Mouse (Mus musculus) lung, embryonic 16.5 days (tissue): Measurements from ENCODE around the gene Cyp2s1. TPM values are rescaled to one million over a fixed set of nuclear protein-coding genes. Genes with fewer than 3 reads are reported as not detected.

Source experiments
- ATAC-seq: fragments of 200-750 bp; cut with Nextera tagmentation; 2 replicates; pipeline ENCODE4 v1.8.0; 2017; ENCODE audit warnings: low read depth, mild to moderate bottlenecking, moderate library complexity
- H3K27ac ChIP-seq: fragments of 300-500 bp; sonication (generic); 2 replicates; pipeline ENCODE4 v1.5.1; 2014; ENCODE audit warnings: mild to moderate bottlenecking, control low read depth, low read length
- H3K27me3 ChIP-seq: fragments of 300-500 bp; sonication (generic); 2 replicates; pipeline ENCODE4 v1.6.1; 2014; ENCODE audit warnings: low read depth, low read length, mixed read lengths; ENCODE audit not compliant: control insufficient read depth, insufficient read depth
- H3K36me3 ChIP-seq: fragments of 300-500 bp; sonication (generic); 2 replicates; pipeline ENCODE4 v1.6.1; 2014; ENCODE audit warnings: low read length; ENCODE audit not compliant: control insufficient read depth, insufficient read depth
- H3K4me1 ChIP-seq: fragments of 300-500 bp; sonication (generic); replicated peaks from 2 replicates; pipeline ENCODE4 v1.6.1; 2014; ENCODE audit warnings: low read length, mixed read lengths; ENCODE audit not compliant: control insufficient read depth, insufficient read depth
- H3K4me2 ChIP-seq: fragments of 300-500 bp; sonication (generic); 2 replicates; pipeline ENCODE4 v1.6.1; 2014; ENCODE audit warnings: low read depth, low read length, control low read depth
- H3K4me3 ChIP-seq: fragments of 300-500 bp; sonication (generic); 2 replicates; pipeline ENCODE4 v1.5.1; 2014; ENCODE audit warnings: mild to moderate bottlenecking, low read length, control low read depth
- H3K9ac ChIP-seq: fragments of 300-500 bp; sonication (generic); 2 replicates; pipeline ENCODE4 v1.6.1; 2014; ENCODE audit warnings: low read length, control low read depth
- H3K9me3 ChIP-seq: fragments of 300-500 bp; sonication (generic); 2 replicates; pipeline ENCODE4 v1.6.1; 2016; ENCODE audit warnings: low read length; ENCODE audit not compliant: control insufficient read depth
- WGBS: fragments of 180-500 bp; shearing (Covaris S2); extraction: QIAGEN DNeasy Blood & Tissue Kit; methylation state at CpG from one replicate; pipeline ENCODE4 v1.1.7; 2014; 5-methylcytosine and 5-hydroxymethylcytosine counted together
- polyA plus RNA-seq: library from polyadenylated mRNA; unstranded; fragments of >200 nt; fragmentation: Nextera tagmentation; extraction: Ambion mirVana; gene quantifications from 2 replicates; pipeline ENCODE4 v1.2.1, GENCODE M21; 2015

The Cyp2s1 gene
- polyA plus RNA-seq, 1 experiment from 2014 or later, result 18.9 TPM

DNA sequence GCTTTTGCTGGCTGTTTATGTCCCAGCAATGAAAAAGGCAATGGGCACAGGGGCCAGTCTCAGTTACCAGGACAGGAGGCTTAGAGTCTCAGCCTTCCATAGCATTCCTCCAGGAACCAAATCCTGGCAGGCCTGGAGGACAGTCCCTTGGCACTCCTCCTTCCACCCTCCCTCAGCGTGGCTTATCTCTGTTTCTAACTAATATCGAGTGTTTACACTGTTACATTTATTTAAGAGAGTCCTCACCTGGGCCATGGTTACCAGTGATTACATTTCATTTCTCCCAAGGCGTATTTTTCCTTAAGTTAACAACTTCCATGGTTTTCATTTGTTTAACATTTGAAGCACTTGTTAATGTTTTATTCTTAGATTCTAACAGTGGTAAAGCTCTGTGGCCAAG lies 28.2 kb upstream of the Cyp2s1 start:
- WGBS, result 30% methylated on average over 3 of the region's 3 CpGs
- peak; percentile 84 for ATAC-seq
- no peaks in the 10 kb centered on the region for H3K9me3 ChIP-seq

GRCm38 (mm10) chr7:25844423-25844822 lies 27.7 kb upstream of the Cyp2s1 start:
- no peak overlapping the region for H3K9ac ChIP-seq

More for the DNA sequence above, 28.2 kb upstream of the Cyp2s1 start:
- Histone ChIP-seq H3K9ac (no peak overlapping the region), H3K36me3 (no peaks in the 10 kb centered on the region), H3K27me3 (no peaks in the 10 kb centered on the region; the same call in 1 of the 2 replicates), H3K4me3 (no peak overlapping the region), H3K4me2 (no peak overlapping the region), H3K27ac (peak overlapping the region; percentile 71), H3K4me1 (peaks cover 12% of the 10 kb centered on the region)

GRCm38 (mm10) chr7:25843492-25843891 lies 26.8 kb upstream of the Cyp2s1 start:
- no peak overlapping the region; the same call in 1 of the 2 replicates for H3K27ac ChIP-seq
- no peak overlapping the region for H3K9ac ChIP-seq
- 29% methylated on average over 2 of the region's 2 CpGs for WGBS
- no peak overlapping the region for H3K4me2 ChIP-seq
- H3K4me3 ChIP-seq, result no peak overlapping the region
- H3K36me3 ChIP-seq, result no peaks in the 10 kb centered on the region
- H3K27me3 ChIP-seq, result no peaks in the 10 kb centered on the region
- peak; percentile 55; the same call in 1 of the 2 replicates for ATAC-seq
- H3K9me3 ChIP-seq, result no peaks in the 10 kb centered on the region
- H3K4me1 ChIP-seq, result peaks cover 12% of the 10 kb centered on the region

More at GRCm38 (mm10) chr7:25844423-25844822, 27.7 kb upstream of the Cyp2s1 start:
- no peak overlapping the region for H3K4me3 ChIP-seq
- no peak overlapping the region for H3K4me2 ChIP-seq
- H3K9me3 ChIP-seq, result no peaks in the 10 kb centered on the region
- 26% methylated on average over 8 of the region's 8 CpGs for WGBS
- H3K27ac ChIP-seq, result peak overlapping the region; percentile 71
- peaks cover 12% of the 10 kb centered on the region for H3K4me1 ChIP-seq
- H3K36me3 ChIP-seq, result no peaks in the 10 kb centered on the region
- no peaks in the 10 kb centered on the region; the same call in 1 of the 2 replicates for H3K27me3 ChIP-seq
- ATAC-seq, result peak; percentile 37

DNA sequence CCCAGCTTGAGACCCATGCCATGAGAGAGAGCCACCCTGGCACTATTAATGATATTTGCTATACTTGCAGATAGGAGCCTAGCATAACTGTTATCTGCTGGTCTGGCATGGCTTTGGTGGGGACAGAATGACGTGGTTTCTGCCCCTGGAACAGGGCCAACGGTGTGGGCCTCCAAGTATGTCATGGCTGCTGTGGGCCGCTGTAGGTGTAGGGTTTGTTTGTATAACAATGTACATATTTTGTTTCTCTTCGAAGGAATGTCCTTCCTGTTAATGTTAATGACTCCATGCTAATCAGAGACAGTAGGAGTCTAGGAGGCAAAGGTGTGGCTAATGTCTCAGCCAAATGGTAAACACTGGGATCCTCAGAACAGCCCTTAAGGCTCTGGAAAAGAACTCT lies 24.2 kb upstream of the Cyp2s1 start:
- Histone ChIP-seq H3K4me3 (no peak overlapping the region), H3K36me3 (no peaks in the 10 kb centered on the region), H3K4me2 (no peak overlapping the region), H3K9ac (no peak overlapping the region), H3K4me1 (peaks cover 13% of the 10 kb centered on the region), H3K9me3 (no peaks in the 10 kb centered on the region), H3K27ac (no peak overlapping the region), H3K27me3 (no peaks in the 10 kb centered on the region)
- ATAC-seq, result no peak
- 31% methylated on average over 4 of the region's 4 CpGs for WGBS

DNA sequence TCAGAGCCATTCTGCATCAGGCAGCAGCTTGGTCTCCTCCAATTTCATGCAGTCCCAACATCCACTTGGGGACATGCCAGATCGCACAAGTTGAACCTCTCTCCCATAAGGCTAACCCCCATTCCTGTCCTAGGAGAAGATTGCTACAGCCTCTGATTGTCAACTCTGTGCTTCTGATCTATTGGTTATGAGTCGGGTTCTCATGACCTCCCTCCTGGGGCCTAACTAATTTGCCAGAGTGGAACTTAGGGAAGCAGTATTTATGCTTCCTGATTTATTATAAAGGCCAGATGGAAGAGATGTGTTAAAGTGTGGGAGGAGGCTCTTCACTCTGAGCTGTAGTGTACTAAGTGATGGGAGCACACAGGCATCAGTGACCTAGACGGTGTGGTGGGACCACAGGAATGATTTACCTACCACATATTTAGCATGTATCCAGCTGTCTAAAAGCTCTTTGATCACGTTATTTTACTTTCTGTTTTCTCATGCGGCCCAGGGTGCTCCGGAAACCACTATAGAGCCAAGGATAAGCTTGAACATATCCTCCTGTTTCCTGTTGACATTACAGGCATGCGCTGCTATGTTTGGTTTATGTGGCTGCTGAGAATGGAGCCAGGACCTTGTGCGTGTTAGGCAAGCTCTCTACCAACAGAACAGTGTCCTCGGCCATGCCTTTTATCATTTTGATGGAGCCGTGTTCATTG lies 18.6 kb upstream of the Cyp2s1 start:
- H3K4me2 ChIP-seq, result 0 out of 2 replicates have a peak overlapping the region, but pooled peaks have one; percentile 3
- H3K27ac ChIP-seq, result peak overlapping the region; percentile 65
- peak; percentile 88 for ATAC-seq
- H3K27me3 ChIP-seq, result no peaks in the 10 kb centered on the region
- peaks cover 8% of the 10 kb centered on the region for H3K4me1 ChIP-seq
- H3K9ac ChIP-seq, result no peak overlapping the region
- no peaks in the 10 kb centered on the region for H3K9me3 ChIP-seq
- no peaks in the 10 kb centered on the region for H3K36me3 ChIP-seq
- WGBS, result 42% methylated on average over 10 of the region's 10 CpGs
- H3K4me3 ChIP-seq, result no peak overlapping the region

- no peak overlapping the region for H3K27ac ChIP-seq
Measured at GRCm38 (mm10) chr7:25831557-25832530, 15.1 kb upstream of the Cyp2s1 start.

GRCm38 (mm10) chr7:25830251-25830650 lies 13.5 kb upstream of the Cyp2s1 start:
- H3K4me1 ChIP-seq, result peaks cover 3% of the 10 kb centered on the region
- H3K27me3 ChIP-seq, result no peaks in the 10 kb centered on the region
- H3K4me2 ChIP-seq, result no peak overlapping the region
- no peak for ATAC-seq
- H3K9ac ChIP-seq, result no peak overlapping the region
- H3K9me3 ChIP-seq, result no peaks in the 10 kb centered on the region
- WGBS, result 23% methylated on average over 2 of the region's 2 CpGs
- no peak overlapping the region for H3K27ac ChIP-seq
- no peak overlapping the region for H3K4me3 ChIP-seq
- no peaks in the 10 kb centered on the region for H3K36me3 ChIP-seq

More at GRCm38 (mm10) chr7:25831557-25832530, 15.1 kb upstream of the Cyp2s1 start:
- H3K9me3 ChIP-seq, result no peaks in the 10 kb centered on the region
- H3K4me2 ChIP-seq, result no peak overlapping the region
- H3K9ac ChIP-seq, result no peak overlapping the region
- H3K4me1 ChIP-seq, result peaks cover 8% of the 10 kb centered on the region
- no peak for ATAC-seq
- 52% methylated on average over 10 of the region's 10 CpGs for WGBS
- no peaks in the 10 kb centered on the region for H3K27me3 ChIP-seq
- H3K36me3 ChIP-seq, result no peaks in the 10 kb centered on the region
- no peak overlapping the region for H3K4me3 ChIP-seq

DNA sequence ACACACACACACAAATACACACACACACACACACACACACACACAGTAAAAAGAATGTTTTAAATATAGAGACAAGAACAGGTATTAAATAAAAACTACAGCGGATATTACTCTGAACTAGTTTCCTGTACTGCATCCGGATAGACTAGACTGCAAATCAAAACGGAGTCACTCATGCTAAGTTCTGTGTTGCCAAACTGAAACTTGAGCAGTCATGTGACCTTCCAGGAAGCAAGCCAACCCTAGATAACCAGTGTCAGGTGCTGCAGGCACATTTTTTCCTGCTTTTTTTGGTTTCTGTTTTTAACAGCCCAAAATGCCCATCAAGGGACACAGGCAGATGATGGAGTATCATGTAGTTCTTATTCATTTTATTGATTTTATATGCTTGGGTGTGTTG lies 10.5 kb upstream of the Cyp2s1 start:
- peak; percentile 69; the same call in 1 of the 2 replicates for ATAC-seq
- H3K27ac ChIP-seq, result no peak overlapping the region

DNA sequence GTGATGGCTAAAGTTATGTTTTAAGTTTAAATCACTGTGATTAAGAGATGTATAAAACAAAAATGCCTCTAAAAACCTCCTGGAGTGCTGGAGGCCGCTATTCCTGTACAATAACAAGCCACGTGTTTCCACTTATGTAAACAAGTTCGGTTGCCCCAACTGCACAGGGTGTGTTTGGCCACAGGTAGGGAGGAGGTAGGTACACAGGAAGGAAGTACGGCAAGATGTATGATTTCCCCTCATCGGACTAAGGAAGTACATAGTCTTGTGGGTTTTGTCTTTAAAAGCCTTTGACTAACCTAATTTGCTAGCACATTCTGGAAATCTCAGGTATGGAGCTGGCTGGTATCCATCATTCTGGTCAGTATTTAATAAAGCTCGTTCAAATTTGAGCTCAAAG lies 9.3 kb upstream of the Cyp2s1 start:
- H3K4me2 ChIP-seq, result no peak overlapping the region
- WGBS, result 54% methylated on average over 6 of the region's 6 CpGs
- no peaks in the 10 kb centered on the region for H3K9me3 ChIP-seq
- H3K4me3 ChIP-seq, result no peak overlapping the region
- no peaks in the 10 kb centered on the region for H3K27me3 ChIP-seq
- no peaks in the 10 kb centered on the region for H3K36me3 ChIP-seq
- no peak overlapping the region for H3K9ac ChIP-seq
- H3K27ac ChIP-seq, result no peak overlapping the region
- no peaks in the 10 kb centered on the region for H3K4me1 ChIP-seq
- ATAC-seq, result no peak

More for the DNA sequence above, 10.5 kb upstream of the Cyp2s1 start:
- H3K4me2 ChIP-seq, result no peak overlapping the region
- no peaks in the 10 kb centered on the region for H3K27me3 ChIP-seq
- H3K4me1 ChIP-seq, result no peaks in the 10 kb centered on the region; the same call in 1 of the 2 replicates
- H3K9ac ChIP-seq, result no peak overlapping the region
- H3K36me3 ChIP-seq, result no peaks in the 10 kb centered on the region
- no peaks in the 10 kb centered on the region for H3K9me3 ChIP-seq
- WGBS, result 31% methylated on average over 3 of the region's 3 CpGs
- H3K4me3 ChIP-seq, result no peak overlapping the region
